Mouse (Mus musculus): Measurements from ENCODE around the gene Zfp683.

Zfp683 gene

DNA sequence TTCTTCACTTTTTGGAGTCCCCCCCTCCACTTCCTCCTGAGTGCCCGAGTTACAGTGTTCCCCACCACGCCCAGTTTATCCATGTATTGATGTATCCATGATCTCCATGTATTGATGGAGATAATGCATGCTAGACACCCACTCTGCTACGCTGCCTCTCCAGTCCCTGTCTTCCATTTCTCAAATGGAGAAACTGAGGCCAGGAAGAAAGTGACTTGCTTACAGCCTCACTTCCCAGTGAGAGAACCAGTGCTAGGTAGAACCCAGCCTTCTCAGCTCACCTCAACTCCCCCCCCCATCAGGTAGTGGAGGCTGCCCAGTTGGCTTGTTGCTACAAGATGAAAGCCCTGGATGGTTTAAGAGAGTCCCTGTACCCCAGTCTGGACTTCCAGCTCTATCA is at the start of gene Zfp683:
TSS of gene Zfp683 (plus strand) at position 301 of the 400 bp plus-strand sequence.
- no peak for DNase-seq

DNA sequence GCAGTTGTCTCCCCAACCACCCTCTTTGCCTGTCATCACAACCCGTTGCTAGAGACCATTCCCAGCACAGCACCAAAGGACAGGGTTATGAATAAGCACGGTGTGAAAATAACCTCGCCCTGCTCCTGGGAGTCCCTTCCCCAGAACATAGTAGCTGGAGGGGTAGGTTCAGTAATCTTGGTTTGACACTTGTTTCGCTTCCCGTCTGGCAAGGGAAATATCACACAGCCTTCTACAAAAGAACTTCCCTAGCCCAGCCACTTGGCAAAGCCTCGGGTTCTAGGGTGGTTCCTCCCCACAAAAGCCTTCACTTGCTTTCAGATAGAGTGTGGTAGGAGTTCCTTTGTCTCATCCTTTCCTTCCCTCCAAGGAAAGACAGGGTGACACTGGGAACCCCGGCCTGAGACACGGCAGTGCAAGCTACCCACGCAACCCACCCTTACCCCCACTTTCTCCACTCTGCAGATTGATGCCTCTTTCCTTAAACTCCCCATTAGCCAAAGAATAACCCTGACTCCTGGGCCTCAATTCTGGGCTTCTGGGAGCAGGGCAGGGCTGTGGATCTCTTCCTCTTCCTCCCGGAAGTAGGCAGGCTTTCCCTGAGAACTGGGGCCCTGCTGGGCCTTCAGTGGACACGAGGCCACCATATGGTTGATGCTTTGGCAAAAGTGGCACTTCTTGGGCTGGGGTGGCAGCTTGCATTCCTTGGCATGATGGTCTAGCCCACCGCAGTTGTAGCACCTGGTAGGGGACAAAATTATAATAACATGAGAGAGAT is 47.9 kb upstream of the Zfp683 start:
- DNase-seq: no peak

DNA sequence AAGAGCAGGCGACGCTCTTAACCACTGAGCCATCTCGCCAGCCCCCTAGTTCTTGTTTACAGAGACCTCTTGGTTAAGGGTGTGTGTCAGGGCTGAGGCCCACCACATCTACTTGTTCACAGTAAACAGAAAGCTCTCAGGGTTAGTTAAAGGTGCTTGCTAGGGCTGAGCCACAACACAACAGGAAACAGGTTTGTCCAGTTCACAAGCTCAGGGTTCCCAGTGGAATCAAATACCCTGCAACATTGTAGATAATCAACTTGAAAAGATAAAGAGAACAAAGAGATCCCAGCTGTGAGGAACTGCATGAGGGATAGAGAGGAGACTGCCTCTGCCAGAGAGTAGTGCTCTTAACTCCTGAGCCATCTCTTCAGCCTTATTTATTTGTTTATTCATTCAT is 46.8 kb upstream of the Zfp683 start:
- no peak for DNase-seq

DNA sequence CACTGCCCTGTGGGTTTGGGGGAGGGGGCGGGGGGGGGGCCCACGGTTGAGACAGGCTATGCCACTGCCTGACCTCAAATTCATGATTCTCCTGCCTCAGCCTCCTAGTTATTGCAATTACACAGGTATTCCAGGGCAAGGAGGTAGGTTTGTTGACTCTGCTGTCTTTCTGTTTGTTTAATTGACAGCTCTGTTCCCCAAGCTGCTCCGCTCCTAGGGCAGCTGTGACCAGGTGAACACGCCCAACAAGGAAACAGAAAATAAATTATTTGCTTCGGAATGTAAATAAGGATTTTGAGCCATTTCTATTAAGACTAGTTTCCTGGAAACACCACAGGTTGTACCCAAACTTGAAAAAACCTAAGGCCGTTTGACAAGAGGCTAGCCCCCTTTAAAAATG is 43.9 kb upstream of the Zfp683 start:
- no peak for DNase-seq

DNA sequence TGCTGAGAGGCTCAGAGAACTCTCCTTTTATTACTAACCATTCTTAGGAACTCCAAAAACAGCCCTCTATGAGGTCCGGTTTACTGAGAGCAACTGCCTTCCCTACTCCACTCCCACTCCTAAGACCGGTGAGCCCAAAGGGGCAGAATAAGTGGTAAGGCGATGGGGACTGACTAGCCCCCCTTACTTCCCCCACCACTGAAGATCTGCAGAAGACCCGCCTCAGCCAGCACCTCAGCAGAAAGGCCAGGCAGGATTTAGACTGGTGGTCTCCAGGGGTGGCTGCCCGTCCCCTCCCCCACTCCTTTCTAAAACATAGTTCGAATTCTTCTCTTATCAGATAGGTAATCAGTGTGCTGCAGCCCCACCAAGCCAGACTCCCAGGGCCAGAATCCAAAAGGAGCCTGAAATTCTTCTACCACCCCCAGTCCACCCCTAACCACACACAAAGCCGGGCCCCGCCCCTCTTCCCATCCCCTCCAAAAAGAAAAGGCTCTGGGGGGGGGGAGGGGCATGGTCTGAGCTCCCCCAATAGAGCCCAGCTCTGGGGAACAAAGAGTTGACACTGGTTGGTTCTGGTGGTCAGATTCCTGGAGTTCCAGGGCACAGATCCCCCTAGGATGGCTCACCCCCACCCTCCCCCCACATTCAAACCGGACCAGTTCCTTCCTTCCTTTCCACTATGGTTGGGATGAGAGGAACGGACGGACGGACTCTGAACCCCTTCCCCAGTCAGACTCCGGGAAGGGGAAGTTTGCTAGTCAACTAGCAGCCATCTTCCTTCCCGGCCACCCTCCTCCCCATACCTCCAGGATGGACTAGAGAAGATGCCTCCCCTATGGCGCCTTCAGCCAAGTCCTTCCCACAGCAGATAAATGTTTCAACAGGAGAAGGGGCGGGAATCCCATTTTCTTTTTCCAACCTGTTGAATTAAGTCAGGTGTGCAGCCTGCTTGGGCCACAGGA is 41.9 kb upstream of the Zfp683 start:
- DNase-seq: no peak

DNA sequence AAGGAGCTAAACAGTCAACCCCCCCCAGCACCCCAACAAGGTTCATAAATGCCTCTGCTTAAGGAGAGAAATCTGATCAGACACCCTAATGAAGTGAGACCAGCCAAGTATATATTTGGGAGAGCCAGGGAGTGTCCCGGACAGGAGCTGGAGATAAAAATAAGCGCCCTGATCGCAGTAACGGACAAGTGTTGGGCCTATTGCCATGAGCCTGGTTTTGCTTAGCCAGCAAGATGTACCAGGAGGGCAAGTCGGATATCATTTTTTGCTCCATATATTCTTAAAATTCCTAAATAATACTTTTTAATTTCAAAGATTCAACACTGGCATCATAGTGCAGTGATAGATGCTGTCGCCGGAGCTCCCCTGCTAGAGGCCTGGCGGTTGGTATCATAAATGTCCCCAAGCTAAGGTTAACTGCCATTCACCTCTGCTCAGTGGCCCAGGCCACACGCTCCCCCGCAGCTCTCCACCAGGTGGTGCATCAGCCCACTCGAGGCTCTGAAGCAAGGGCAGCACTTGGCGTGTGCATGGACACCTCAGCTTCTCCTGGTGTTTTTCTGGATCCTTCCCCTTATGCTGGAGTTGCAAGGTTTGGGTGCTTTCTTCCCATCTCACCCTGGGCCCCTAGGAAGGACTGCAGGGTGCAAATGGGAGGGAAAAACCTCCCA is 40.6 kb upstream of the Zfp683 start:
- DNase-seq: no peak

DNA sequence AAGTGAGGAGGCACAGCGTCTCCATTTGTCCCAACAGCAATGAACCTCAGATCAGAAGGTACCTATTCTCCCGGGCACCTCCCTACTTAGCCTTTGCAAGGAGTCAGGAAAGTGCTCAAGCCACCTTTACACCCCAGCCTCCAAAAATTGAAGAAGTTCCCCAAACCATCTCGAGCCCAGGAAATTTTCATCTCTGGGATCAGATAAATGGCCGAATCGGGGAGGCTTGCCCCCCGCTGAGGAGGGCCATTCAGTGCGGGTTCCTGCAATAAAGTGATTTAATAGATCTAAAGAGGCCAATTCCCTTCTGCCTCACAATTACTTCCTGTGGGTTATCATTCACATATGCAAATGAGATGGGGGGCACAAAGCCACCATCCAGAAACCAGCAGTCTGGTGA is 37.4 kb upstream of the Zfp683 start:
- DNase-seq: no peak

DNA sequence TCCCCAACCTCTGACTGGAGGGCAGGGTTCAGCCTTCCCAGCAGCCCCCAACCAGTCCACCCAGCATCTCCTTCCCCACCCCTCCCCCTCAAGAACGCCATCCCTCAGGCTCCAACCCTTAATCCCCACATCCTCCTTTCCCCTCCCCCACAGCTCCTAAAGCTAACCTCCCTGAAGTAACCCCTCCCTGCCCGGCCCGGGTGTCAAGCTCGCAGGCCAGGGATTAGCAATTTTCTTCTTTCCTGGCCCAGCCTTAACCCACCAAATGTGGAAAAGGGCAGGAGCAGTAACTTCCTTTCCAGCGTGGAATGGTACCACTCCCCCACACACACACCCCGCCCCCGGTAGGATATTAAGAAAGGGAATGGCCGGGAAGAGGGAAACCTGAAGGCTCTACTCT is 36.9 kb upstream of the Zfp683 start:
- no peak for DNase-seq

DNA sequence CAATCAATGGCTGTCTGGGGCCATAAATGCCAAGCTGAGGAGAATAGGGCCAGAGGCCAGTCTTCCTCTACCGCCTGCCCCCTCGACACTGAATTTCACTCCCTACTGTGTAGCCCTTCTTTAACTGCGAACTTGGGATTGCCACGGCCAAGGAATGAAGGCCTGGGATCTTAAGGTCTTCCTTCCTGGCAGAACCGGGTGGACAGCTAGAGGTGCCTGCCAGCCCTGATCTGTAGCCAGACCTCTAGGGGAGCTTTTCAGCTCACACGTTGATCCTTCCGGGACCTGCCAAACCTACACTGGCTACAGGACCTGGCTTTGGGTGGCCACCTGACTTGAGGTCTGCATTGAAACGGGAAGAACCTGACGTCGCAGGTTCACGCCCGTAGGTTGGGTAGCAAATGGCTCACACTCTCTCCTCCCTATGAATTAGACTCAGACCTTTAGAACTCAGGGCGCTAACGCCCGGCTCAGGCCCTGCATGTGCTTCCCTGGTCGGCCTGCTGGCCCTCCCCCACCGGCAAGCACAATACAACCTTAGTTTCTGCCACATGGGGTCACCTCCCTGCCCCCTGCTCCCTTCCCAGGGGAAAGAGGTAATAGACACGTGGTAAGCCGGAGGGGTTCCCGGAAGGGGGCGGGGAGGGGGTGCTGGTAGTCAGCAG is 36.3 kb upstream of the Zfp683 start:
- no peak for DNase-seq

DNA sequence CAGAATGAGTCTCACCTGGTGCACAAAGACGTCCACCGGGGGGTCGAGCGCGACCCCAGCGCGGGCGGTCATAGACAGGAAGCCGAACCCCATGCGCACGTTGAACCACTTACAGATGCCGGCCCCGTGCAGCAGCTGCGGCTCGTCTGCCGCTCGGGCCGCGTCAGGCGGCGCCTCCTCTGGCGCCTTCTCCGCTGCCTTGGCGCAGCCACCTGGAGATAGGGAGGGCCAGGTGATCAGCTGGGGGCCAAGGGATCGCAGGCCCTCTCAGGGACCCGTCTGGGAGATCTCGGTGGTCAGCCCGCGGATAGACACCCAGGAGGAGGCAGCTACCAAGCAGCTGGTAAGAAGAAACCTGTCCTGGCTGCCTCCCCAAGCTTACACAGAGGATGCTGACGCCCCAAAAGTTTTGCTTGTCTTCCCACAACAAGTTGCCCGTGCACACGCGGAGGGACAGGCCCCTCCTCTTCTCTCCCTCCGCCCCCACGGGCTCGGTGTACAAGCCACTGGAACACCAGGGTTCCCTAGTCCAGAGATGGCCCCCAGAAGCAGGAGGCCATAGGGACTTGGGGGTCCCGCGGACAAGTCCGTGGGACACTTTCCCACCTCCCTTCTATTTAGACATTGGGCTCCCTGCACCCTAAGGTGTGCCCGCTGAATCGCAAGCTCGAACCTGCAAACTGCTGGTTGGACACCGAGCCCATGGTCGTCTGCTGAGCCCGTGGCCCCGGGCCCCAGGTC is 35.4 kb upstream of the Zfp683 start:
- DNase-seq: no peak

DNA sequence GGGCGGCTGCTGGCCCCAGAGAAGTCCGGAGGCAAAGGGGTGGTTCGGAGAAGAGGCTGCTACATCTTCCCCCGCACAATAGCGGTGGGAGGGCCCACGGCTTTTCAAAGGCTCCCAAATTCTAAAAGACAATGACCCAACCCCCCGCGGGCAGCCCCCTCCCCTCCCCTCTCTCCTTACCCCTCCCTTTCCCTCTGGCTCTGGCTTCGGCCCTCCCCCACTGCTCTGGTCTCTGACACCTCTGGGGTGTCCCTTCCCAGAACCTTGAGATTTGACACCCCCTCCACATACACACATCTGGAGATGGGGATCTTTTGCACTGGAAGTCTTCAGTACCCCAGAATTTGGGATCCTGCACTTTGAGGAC is 34.9 kb upstream of the Zfp683 start, which contains the start of gene Lin28a:
TSS of gene Lin28a (minus strand) at position 63 of the 367 bp plus-strand sequence.
- no peak for DNase-seq

DNA sequence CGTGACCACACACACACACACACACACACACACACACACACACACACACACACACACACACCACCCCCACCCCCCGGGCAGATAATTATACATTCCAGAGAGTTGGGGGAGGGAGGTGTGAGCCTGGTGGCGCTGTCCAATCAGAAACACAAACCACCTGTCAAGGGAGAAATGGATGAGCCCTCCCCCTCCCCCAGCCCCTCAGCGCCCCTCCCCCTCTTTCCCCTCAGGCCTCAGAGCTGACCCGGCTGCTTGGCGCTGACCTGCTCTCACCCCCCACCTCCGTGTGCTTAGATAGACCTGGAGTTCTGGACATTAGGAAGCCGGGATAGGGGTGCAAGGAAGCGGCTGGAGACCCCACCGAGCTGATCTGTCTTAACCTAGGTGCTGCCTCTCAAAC is 34.4 kb upstream of the Zfp683 start:
- no peak for DNase-seq

DNA sequence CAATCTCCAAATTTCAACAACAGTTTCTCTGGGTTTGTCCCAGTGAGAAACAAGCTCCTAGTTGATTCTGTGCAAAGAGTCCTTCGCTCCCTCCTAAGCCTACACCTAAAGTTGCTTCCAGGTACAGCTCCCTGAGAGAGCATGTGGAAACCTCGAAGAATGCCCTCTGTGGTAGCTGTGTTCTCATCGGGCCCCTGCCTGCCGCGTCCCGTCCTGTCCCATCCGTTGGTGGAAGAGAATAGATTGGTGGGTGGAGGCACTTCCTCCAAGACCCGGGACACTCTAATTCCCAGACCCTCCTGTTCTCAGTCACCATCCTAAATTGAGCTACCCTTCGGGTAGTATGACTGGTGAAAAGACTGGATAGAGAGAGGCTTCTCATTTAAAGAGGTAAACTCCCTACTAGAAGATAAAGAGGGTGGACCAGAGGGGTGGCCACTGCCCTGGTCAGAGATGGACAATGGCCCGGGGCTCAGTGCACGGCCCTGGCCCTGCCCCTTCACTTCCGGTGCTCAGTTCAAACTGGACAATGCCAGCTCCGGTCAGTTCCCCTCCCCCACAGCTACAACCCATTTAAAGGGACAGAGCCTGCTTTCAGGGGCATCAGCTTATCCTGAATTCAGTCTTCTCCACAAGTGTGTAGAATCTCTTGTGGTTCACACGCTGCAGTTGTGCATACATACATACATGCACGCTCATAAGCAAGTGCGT is 33.8 kb upstream of the Zfp683 start:
- no peak for DNase-seq

DNA sequence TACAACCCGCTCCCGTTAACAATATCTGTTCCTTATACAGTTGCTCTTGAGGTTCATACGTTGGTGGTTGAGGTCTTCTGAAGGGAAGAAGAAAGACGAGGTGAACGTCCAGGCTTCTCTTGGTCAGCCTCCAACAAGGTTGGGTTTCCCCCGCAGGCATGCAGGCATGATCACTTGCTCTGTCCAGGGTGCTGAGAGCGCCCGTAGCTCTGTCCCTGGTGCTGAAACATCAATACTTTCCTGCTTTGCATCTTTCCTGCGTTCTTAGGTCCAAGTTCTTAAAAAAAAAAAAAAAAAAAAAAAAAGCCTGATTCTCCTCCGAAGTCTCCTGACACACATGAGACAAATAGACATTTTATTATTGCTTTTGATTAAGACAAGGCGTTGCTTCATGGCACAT is 33.0 kb upstream of the Zfp683 start:
- DNase-seq: peak; percentile 22 to 34

DNA sequence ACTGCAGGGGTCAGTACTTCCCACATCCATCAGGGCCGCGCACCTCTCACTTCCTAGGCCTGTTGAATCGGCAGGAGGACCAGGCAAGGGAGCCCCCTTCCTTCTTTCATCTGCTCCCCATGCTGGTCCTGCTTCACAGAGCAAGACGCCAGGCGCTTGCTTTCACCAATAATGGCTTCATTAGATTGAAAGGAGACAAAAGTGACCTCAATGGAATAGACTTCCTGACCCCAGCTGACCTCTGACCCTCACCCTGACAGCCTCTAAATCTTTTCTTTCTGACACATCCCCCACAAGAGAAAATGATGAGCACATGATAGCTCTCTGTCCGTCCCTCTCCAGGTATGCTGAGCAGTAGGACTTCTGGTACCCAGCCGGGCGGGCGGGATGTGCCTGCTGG is 27.8 kb upstream of the Zfp683 start:
- DNase-seq: no peak

DNA sequence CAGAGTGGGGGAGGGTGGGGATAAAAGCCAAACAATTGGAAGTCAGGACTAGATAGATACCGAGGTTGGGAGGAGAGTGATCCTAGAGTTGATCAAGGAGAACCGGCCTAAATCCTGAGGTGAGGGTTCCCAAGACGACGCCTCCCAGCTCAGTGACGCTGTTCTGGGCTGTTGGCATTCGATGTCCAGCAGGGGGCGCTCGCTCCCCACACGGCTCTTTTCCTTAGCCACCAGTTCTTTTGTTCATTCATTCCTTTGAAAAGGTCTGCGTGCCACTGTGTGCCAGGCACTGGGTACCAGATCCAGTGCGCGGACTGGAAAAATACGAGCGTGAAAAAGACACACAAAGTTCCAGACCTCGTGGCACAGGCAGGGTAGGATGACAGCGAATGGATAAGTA is 17.7 kb upstream of the Zfp683 start:
- peak; percentile 39 to 54 for DNase-seq

DNA sequence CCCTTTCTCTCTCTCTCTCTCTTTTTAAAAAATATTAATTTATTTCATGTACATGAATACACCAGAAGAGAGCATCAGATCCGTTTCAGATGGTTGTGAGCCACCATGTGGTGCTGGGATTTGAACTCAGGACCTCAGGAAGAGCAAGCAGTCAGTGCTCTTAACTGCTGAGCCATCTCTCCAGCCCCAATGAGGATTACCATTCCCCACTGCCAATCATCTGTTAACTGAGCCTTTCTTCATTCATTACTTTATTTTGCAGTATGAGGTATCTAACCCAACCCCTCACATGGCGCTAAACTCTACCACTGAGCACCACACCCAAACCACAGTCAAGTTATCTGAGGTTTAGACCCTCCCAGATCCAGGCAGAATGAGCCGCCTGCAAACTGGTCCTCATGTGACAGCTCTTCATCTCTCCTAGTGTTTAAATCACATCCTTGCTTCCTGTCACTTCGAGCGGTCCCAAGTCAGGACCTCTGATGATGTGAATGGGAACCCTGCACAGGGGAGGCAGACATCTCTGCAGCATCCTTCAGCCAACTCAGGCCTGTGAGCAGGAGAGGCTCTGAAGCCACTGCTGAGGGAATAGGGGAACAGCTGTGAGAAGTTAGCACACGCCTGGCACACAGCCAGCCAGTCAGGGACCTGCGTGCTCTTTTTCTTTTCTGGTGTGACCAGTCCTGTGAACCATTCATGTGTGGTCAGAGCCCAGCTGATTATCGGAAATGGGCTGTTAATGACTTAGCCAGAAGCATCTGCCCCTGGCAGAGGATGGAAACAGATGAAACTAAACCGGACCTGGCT is 12.1 kb upstream of the Zfp683 start:
- no peak for DNase-seq

DNA sequence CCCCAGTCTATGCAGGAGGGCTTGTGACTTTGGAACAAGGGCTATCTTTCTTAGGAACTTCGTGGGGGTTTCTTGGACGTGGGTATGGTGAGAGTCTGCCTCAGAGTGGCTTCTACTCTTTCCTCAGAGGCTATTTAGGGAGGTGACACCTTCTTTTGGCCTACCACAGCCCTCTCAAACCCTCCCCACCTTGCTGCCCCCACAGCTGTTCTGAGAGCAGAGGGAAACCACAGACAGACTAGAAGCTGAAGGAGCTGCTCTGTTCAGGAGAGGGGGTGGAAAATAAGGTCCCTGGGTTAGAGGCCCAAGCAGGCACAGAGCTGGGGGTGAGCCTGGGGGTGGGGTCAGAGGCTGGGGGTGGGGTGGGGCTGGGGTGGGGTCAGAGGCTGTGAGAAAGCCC is 10.6 kb upstream of the Zfp683 start:
- DNase-seq: peak in 1 of 2 experiments; percentile 28

DNA sequence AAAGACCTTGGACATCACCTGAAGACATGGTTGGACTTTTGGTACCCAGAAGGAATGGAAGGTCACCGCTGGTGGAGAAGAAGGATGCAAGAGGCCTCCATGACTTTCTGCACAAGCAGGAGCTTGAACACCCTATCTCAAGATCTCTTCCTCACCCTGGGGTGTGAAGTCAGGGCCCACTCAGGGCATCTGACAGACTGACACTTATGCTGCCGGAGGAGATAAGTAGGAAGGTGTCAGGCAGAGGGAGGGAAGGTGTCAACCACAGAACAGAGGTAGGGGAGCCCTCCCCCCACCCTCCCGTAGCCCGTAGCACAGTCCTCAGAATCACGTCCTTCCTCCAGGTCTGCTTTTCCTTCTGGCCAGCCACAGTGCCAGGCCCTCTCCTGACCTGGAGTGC is 6.0 kb upstream of the Zfp683 start:
- no peak for DNase-seq

DNA sequence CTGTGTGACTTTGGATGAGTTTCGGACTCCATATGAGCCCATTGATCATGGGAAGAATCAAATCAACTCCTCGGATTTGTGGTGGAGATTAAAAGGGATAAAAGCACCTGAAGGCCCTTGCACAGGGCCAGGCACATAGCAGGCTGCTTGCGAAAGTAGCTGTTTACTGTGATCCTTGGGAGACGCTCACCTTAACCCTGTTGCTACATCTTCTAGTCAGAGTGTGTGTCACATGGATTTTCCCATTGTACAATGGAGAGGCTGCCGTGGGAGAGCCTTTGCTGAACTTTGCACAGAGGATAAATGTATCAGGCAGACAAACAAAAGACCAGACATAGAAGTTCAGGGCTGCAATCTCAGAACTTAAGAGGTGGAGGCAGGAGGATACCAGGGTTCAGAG is 1.7 kb upstream of the Zfp683 start:
- no peak for DNase-seq

DNA sequence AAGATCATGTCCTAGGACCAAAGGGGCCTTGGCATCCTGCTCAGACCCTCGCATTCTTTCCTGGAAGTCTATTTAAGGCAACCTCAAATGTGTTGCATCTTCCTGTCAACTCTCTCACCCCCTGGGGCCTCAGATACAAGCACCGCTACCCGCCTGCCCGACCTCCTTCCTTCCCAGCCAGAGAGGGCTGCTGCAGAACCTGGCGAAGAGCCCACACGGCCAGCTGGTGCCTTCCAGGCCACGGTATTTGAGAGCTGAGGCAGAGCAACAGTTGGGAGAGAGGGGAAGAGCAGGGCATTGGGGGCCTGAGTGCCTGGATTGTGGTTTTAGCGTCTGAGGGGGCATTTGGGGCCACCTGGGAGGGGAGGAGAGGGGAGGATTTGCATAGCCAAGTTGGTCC is 1.1 kb upstream of the Zfp683 start:
- no peak for DNase-seq
